Mouse (Mus musculus): ENCODE results near the gene Dnm1.

Gene Dnm1

DNA sequence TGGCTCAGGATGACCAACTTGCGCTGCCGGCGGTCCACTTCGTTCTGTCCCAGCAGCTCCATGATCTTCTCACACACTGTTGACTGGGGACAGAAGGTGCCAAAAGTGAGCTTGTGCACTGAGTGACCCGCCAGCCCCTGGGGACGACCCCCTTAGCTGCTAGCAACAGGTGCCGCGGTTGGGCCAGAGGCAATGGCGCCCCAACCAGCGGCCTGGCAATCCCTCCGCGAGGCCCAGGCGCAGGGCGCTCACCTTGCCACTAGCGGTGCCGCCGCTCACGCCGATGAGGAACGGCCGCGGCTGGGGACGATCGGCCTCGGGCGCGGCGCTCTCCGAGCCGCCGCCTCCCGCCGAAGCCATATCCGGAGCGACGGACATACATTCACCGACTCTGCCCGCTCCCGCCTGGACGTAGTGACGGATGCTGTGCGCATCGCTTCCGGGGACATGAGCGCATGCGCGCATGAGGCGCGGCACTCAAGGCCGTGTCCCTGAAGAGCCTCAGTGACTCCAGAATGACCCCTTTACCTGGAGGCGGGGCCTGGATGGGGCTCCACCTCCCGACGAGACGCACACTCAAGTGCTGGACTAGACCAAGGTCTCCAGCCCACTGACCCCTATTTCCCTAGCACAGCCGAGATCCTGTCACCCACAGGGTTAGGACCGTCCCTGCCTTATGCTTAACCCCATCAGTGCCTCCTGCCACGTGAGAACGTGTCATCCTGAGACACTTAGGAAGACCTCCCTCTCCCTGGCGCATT is 93.3 kb downstream of the Dnm1 start, which contains the start of gene Uck1:
Gene Uck1, minus strand, starts transcription at position 503 of the 761 bp plus-strand sequence.
- peak; percentile 92 for DNase-seq

DNA sequence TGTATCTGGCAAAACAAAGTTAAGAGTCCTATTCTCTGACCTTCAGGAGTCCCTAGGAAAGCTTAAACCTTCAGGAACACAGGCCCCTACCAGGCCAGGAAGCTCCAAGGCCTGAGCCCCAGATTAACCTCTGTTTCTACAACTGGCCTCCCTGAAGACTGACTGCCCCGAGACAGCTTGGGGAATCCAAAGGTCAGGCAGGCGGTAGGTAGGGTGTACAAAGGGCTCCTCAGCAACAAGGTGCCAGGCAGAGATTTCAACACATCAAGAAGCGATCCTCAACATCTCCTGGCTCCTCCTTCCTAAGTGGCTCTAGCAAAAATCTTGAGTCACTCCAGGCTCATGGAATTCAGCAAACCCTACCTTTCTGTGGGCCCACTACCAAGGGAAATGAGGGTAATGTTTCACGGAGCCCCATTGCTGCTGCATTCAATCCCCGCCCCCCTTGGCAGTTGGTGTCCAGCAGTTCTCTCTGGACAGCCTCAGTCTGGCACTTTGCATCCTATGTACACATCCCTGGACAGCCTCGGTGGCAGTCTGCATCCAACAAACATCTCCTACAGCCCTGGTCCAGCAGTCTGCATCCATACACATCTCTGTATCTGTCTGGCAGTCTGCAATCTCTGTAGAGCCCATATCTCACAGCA is 94.1 kb downstream of the Dnm1 start:
- no peak for DNase-seq

All from layer of hippocampus, adult 9-11 months (tissue).